Mouse (Mus musculus) heart, embryonic 11.5 days (tissue): ENCODE data around the gene Tent5d. TPM values are rescaled to one million over a fixed set of nuclear protein-coding genes. Genes with fewer than 3 reads are reported as not detected.
A peak's percentile ranks its signal among the peaks of the same experiment; 100 is the strongest.

Experiments
- ATAC-seq: fragments of 200-750 bp; cut with Nextera tagmentation; replicated peaks from 2 replicates; pipeline ENCODE4 v1.8.0; 2017; ENCODE audit warnings: moderate library complexity; ENCODE audit not compliant: insufficient number of reproducible peaks, low FRiP score, low TSS enrichment
- H3K27ac ChIP-seq: fragments of 300-500 bp; sonication (generic); 2 replicates; pipeline ENCODE4 v1.5.1; 2014; ENCODE audit warnings: mild to moderate bottlenecking, low read depth, low read length
- H3K27me3 ChIP-seq: fragments of 300-500 bp; sonication (generic); 2 replicates; pipeline ENCODE4 v1.6.1; 2014; ENCODE audit warnings: mild to moderate bottlenecking, low read length, mixed read lengths; ENCODE audit not compliant: control insufficient read depth, insufficient read depth
- H3K36me3 ChIP-seq: fragments of 300-500 bp; sonication (generic); 2 replicates; pipeline ENCODE4 v1.6.1; 2014; ENCODE audit warnings: mild to moderate bottlenecking, low read length, moderate library complexity, mixed read lengths; ENCODE audit not compliant: control insufficient read depth, insufficient read depth
- H3K4me1 ChIP-seq: fragments of 300-500 bp; sonication (generic); 2 replicates; pipeline ENCODE4 v1.6.1; 2014; ENCODE audit warnings: low read length; ENCODE audit not compliant: control insufficient read depth, insufficient read depth
- H3K4me2 ChIP-seq: fragments of 300-500 bp; sonication (generic); 2 replicates; pipeline ENCODE4 v1.6.1; 2014; ENCODE audit warnings: mild to moderate bottlenecking, moderate library complexity
- H3K4me3 ChIP-seq: fragments of 300-500 bp; sonication (generic); 2 replicates; pipeline ENCODE4 v1.5.1; 2014; ENCODE audit warnings: low read depth, low read length
- H3K9ac ChIP-seq: fragments of 300-500 bp; sonication (generic); 2 replicates; pipeline ENCODE4 v1.6.1; 2014; ENCODE audit warnings: mild to moderate bottlenecking, low read depth, low read length, moderate library complexity
- H3K9me3 ChIP-seq: fragments of 300-500 bp; sonication (generic); replicated peaks from 2 replicates; pipeline ENCODE4 v1.6.1; 2016; ENCODE audit warnings: low read length; ENCODE audit not compliant: control insufficient read depth
- WGBS: fragments of 180-500 bp; shearing (Covaris S2); extraction: QIAGEN DNeasy Blood & Tissue Kit; methylation state at CpG from one replicate; pipeline ENCODE4 v1.1.7; 2014; ENCODE audit not compliant: insufficient replicate concordance; 5-methylcytosine and 5-hydroxymethylcytosine counted together
- polyA plus RNA-seq: library from polyadenylated mRNA; unstranded; fragments of >200 nt; fragmentation: Nextera tagmentation; extraction: Ambion mirVana; gene quantifications from 2 replicates; pipeline ENCODE4 v1.2.1, GENCODE M21; 2014

The Tent5d gene
- polyA plus RNA-seq, 1 experiment from 2014 or later: 2.6 TPM

DNA sequence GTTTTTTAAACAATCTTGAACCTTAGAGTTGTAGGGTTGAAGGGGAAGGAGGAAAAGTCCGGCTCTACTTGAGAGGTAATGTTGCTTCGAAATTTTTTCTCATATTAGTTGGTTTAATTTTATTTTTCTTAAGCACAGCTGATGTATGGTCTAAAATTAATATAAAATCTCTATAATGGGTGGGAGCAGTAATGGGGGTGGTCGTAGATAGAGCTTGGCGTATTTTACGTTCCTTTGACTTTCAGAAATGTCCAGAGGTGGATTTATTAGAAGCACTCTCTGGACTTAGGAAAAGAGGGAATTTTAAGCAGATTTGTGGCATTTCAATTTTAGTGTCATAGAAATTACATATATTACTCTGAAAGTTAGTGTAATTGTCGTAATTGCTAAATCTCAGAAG lies 24.3 kb downstream of the Tent5d start:
- peak overlapping the region; percentile 57 for H3K4me3 ChIP-seq
- no peaks in the 10 kb centered on the region for H3K4me1 ChIP-seq
- H3K9ac ChIP-seq: no peak overlapping the region
- H3K36me3 ChIP-seq: no peaks in the 10 kb centered on the region
- WGBS: 81% methylated on average over 6 of the region's 6 CpGs
- no peak for ATAC-seq
- H3K4me2 ChIP-seq: peak overlapping the region; percentile 52
- H3K27me3 ChIP-seq: no peaks in the 10 kb centered on the region
- H3K9me3 ChIP-seq: no peaks in the 10 kb centered on the region
- no peak overlapping the region for H3K27ac ChIP-seq

DNA sequence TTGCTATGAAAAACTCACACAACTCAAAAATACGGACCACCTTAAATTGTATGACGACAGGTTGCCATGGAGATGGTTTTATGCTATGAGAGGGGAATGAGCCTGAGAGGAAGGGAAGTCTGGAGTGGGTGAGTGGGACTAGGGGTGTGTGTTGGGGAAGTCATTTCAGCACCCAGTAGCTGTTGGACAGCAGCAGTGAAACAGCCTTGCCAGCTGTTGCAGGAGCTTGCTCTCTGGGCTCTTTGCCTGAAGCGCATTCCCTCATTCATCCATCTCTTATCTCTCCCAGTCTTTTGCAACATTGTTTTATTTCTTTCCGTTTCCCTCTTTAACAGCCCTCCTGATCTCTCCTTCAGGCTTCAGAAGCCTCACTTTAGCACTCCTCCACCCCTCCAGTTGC lies 65.8 kb downstream of the Tent5d start:
- H3K9me3 ChIP-seq: no peaks in the 10 kb centered on the region
- no peak overlapping the region for H3K4me2 ChIP-seq
- WGBS: 24% methylated on average over 4 of the region's 4 CpGs
- H3K27ac ChIP-seq: no peak overlapping the region
- no peak overlapping the region for H3K4me3 ChIP-seq
- no peak for ATAC-seq
- H3K36me3 ChIP-seq: no peaks in the 10 kb centered on the region
- H3K27me3 ChIP-seq: no peaks in the 10 kb centered on the region
- no peaks in the 10 kb centered on the region for H3K4me1 ChIP-seq
- no peak overlapping the region for H3K9ac ChIP-seq

Other genes with a start within 250 kb of the Tent5d start
- gene Tbx22, start 124.6 kb upstream of the Tent5d start, polyA plus RNA-seq: not detected in 2 replicates
- gene 2610002M06Rik, start 23.7 kb downstream of the Tent5d start, polyA plus RNA-seq: 14.3 and 14.6 TPM in 2 replicates
- not detected in 2 replicates for gene Gm732, start 155.9 kb downstream of the Tent5d start, polyA plus RNA-seq